Mouse (Mus musculus) liver, adult 2 months (tissue): ENCODE data around the gene Tmem41b.

Source experiments
- CTCF ChIP-seq: fragments of 200-500 bp; IDR thresholded peaks from 2 replicates; pipeline ENCODE4 v1.5.1; 2011; ENCODE audit warnings: low read depth, low read length, control low read depth
- POLR2A ChIP-seq: fragments of 200-500 bp; IDR thresholded peaks from 2 replicates; pipeline ENCODE4 v1.6.1; 2011; ENCODE audit warnings: low read length, control low read depth; ENCODE audit not compliant: insufficient read depth; ENCODE audit errors: extremely low read depth

DNA sequence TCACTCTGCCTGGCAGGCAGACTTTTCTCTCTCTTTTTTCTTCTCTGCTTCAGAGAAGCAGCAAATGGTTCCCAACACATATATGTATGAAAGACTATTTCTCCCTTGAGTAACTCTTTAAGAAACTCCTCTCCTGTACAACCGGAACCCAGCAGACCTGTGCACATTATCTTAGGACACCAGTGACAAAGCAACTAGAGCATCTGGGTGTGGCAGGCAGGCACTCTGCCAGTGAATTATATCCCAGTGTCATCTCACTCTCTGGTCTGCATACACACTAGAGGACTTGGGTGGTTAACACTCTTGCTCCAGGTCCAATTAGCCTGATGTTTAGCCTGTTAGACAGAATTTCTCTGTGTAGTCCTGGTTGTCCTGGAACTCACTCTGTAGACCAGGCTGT is 21.8 kb upstream of the Tmem41b start:
- TF ChIP-seq POLR2A (no peak), CTCF (no peak)
